ENCODE assay signal across 18 mouse cellular contexts in genomic region chr4:141725738-141726137, GRCm38 (mm10). TPM values are rescaled to one million over a fixed set of nuclear protein-coding genes. Genes with fewer than 3 reads are reported as not detected.
A peak's percentile ranks its signal among the peaks of the same experiment; 100 is the strongest.
DNase-seq lines count a peak whose midpoint lies in the region; ATAC-seq and TF ChIP-seq lines count a peak whose summit lies in the region.
"Had no signal": no experiment of that assay in that cellular context is flagged by ENCODE, and none has a peak within 500 bp of the region (broad histone marks: within the 10 kb centered on the region; RNA-seq: fewer than 3 reads in every experiment).

No protein-coding gene starts in this region.

- no peaks in the 10 kb centered on the region for H3K9me3 ChIP-seq in liver, embryonic 11.5 days (ENCODE audit: control insufficient read depth, low read length)
- no peaks in the 10 kb centered on the region for H3K9me3 ChIP-seq in intestine, embryonic 16.5 days (ENCODE audit: control insufficient read depth, low read length)
- no peaks in the 10 kb centered on the region for H3K9me3 ChIP-seq in stomach, embryonic 15.5 days
- H3K9me3 ChIP-seq in midbrain, postnatal 0 days (ENCODE audit: low read length), result no peaks in the 10 kb centered on the region
- H3K9me3 ChIP-seq in hindbrain, embryonic 12.5 days (replicated peaks), result no peaks in the 10 kb centered on the region
- H3K9me3 ChIP-seq: embryonic facial prominence, embryonic 10.5 days; heart, embryonic 10.5 days had no signal

- peak overlapping the region; percentile 59 for H3K9ac ChIP-seq in liver, adult 2 months (ENCODE audit: low read depth, low read length)
- H3K9ac ChIP-seq in liver, embryonic 11.5 days (ENCODE audit: low read depth, low read length), result no peak overlapping the region
- no peak overlapping the region for H3K9ac ChIP-seq in intestine, embryonic 16.5 days (ENCODE audit: low read depth, low read length)
- H3K9ac ChIP-seq in stomach, embryonic 15.5 days, result no peak overlapping the region
- H3K9ac ChIP-seq in midbrain, postnatal 0 days (replicated peaks; ENCODE audit: low read length, poor library complexity, severe bottlenecking), result no peak overlapping the region
- no peak overlapping the region for H3K9ac ChIP-seq in hindbrain, embryonic 12.5 days
- H3K9ac ChIP-seq: forebrain, postnatal 0 days; liver, embryonic 14.5 days had no signal

- peak overlapping the region; percentile 90 for H3K27ac ChIP-seq in liver, adult 2 months (replicated peaks; ENCODE audit: insufficient read depth, low read depth, low read length)
- H3K27ac ChIP-seq in liver, embryonic 11.5 days (ENCODE audit: low read depth, low read length), result no peak overlapping the region
- peak overlapping the region; percentile 4; the same call in 1 of the 2 replicates for H3K27ac ChIP-seq in intestine, embryonic 16.5 days (ENCODE audit: low read length)
- H3K27ac ChIP-seq in stomach, embryonic 15.5 days, result peak overlapping the region; percentile 57; the same call in 1 of the 2 replicates
- no peak overlapping the region for H3K27ac ChIP-seq in midbrain, postnatal 0 days (ENCODE audit: low read depth, low read length)
- no peak overlapping the region for H3K27ac ChIP-seq in hindbrain, embryonic 12.5 days
- H3K27ac ChIP-seq: embryonic facial prominence, embryonic 10.5 days; heart, embryonic 10.5 days; liver, embryonic 14.5 days had no signal

- H3K4me2 ChIP-seq in liver, embryonic 11.5 days, result no peak overlapping the region
- H3K4me2 ChIP-seq in intestine, embryonic 16.5 days (ENCODE audit: low read depth, low read length), result no peak overlapping the region
- H3K4me2 ChIP-seq in stomach, embryonic 15.5 days, result no peak overlapping the region
- H3K4me2 ChIP-seq in midbrain, postnatal 0 days (ENCODE audit: low read depth, low read length, poor library complexity, severe bottlenecking), result no peak overlapping the region
- no peak overlapping the region for H3K4me2 ChIP-seq in hindbrain, embryonic 12.5 days (replicated peaks)

- no peak for TF ChIP-seq POLR2A in liver, adult 2 months (IDR thresholded peaks at IDR 0.05; ENCODE audit: extremely low read depth, insufficient read depth, low read length)

- no peak for ATAC-seq in liver, embryonic 11.5 days (replicated peaks; ENCODE audit: low FRiP score)
- ATAC-seq in intestine, embryonic 16.5 days, result no peak
- 0 out of 2 replicates have a peak, but pooled peaks have one; percentile 15 for ATAC-seq in stomach, embryonic 15.5 days (ENCODE audit: insufficient read depth, low FRiP score, low read depth)
- no peak for ATAC-seq in midbrain, postnatal 0 days (ENCODE audit: low FRiP score)
- ATAC-seq in hindbrain, embryonic 12.5 days (ENCODE audit: low FRiP score), result no peak
- ATAC-seq: forebrain, postnatal 0 days had no signal

- no peak overlapping the region for H3K4me3 ChIP-seq in liver, adult 2 months (ENCODE audit: insufficient read depth, low read depth, low read length)
- H3K4me3 ChIP-seq in liver, embryonic 11.5 days (ENCODE audit: low read depth, low read length), result no peak overlapping the region
- H3K4me3 ChIP-seq in intestine, embryonic 16.5 days (ENCODE audit: low read length), result no peak overlapping the region
- no peak overlapping the region for H3K4me3 ChIP-seq in stomach, embryonic 15.5 days (replicated peaks)
- no peak overlapping the region for H3K4me3 ChIP-seq in midbrain, postnatal 0 days (ENCODE audit: low read depth, low read length)
- no peak overlapping the region for H3K4me3 ChIP-seq in hindbrain, embryonic 12.5 days
- H3K4me3 ChIP-seq: embryonic facial prominence, embryonic 10.5 days; erythroblast, embryonic 14.5 days; heart, embryonic 10.5 days had no signal

- H3K79me2 ChIP-seq in liver, adult 2 months (ENCODE audit: control insufficient read depth, insufficient read depth, low read length), result peaks cover 17% of the 10 kb centered on the region

- DNase-seq in liver, adult 2 months (ENCODE audit: extremely low read depth, low read depth, low spot score), result peak; percentile 96
- no peak for DNase-seq in liver, embryonic 11.5 days (ENCODE audit: low spot score)
- DNase-seq in kidney, postnatal 25 days, result peak; percentile 52 to 78
- DNase-seq in midbrain, postnatal 0 days (ENCODE audit: low spot score), result no peak
- no peak for DNase-seq in cerebellum, postnatal 4 days (ENCODE audit: low spot score in 2 of 2)
- DNase-seq: cerebellum, postnatal 10 days; forebrain, postnatal 0 days; right cerebral cortex, postnatal 4 days had no signal

- peaks cover 6% of the 10 kb centered on the region; the same call in 1 of the 2 replicates for H3K36me3 ChIP-seq in liver, adult 2 months (ENCODE audit: control insufficient read depth, insufficient read depth, low read length)
- H3K36me3 ChIP-seq in liver, embryonic 11.5 days (ENCODE audit: control insufficient read depth, insufficient read depth, low read length), result peaks cover 1% of the 10 kb centered on the region; the same call in 1 of the 2 replicates
- no peaks in the 10 kb centered on the region for H3K36me3 ChIP-seq in intestine, embryonic 16.5 days (ENCODE audit: control insufficient read depth, insufficient read depth, low read length)
- H3K36me3 ChIP-seq in stomach, embryonic 15.5 days, result no peaks in the 10 kb centered on the region
- no peaks in the 10 kb centered on the region for H3K36me3 ChIP-seq in midbrain, postnatal 0 days (ENCODE audit: insufficient read depth, low read length)
- H3K36me3 ChIP-seq in hindbrain, embryonic 12.5 days, result no peaks in the 10 kb centered on the region

- TF ChIP-seq CTCF in liver, adult 2 months (IDR thresholded peaks at IDR 0.05; ENCODE audit: low read depth, low read length), result no peak
- TF ChIP-seq CTCF in midbrain, postnatal 0 days (IDR thresholded peaks at IDR 0.05), result no peak

- peaks cover 40% of the 10 kb centered on the region for H3K4me1 ChIP-seq in liver, adult 2 months (ENCODE audit: control insufficient read depth, insufficient read depth, low read length)
- H3K4me1 ChIP-seq in liver, embryonic 11.5 days (replicated peaks; ENCODE audit: control insufficient read depth, insufficient read depth, low read length), result peaks cover 21% of the 10 kb centered on the region
- peaks cover 36% of the 10 kb centered on the region for H3K4me1 ChIP-seq in intestine, embryonic 16.5 days (ENCODE audit: control insufficient read depth, insufficient read depth, low read length)
- H3K4me1 ChIP-seq in stomach, embryonic 15.5 days, result peaks cover 24% of the 10 kb centered on the region
- peaks cover 12% of the 10 kb centered on the region; the same call in 1 of the 2 replicates for H3K4me1 ChIP-seq in midbrain, postnatal 0 days (ENCODE audit: insufficient read depth, low read length)
- peaks cover 14% of the 10 kb centered on the region for H3K4me1 ChIP-seq in hindbrain, embryonic 12.5 days

- H3K27me3 ChIP-seq in liver, adult 2 months (ENCODE audit: control insufficient read depth, insufficient read depth, low read length), result no peaks in the 10 kb centered on the region
- H3K27me3 ChIP-seq in liver, embryonic 11.5 days (replicated peaks; ENCODE audit: control insufficient read depth, insufficient read depth, low read length), result no peaks in the 10 kb centered on the region
- H3K27me3 ChIP-seq in intestine, embryonic 16.5 days (replicated peaks; ENCODE audit: control insufficient read depth, insufficient read depth, low read length), result no peaks in the 10 kb centered on the region
- H3K27me3 ChIP-seq in stomach, embryonic 15.5 days (replicated peaks), result no peaks in the 10 kb centered on the region
- no peaks in the 10 kb centered on the region for H3K27me3 ChIP-seq in midbrain, postnatal 0 days (ENCODE audit: insufficient read depth, low read length)
- peaks cover 6% of the 10 kb centered on the region for H3K27me3 ChIP-seq in hindbrain, embryonic 12.5 days

- WGBS in liver, adult 2 months, result 21% methylated on average over 3 of the region's 3 CpGs
- 51% methylated on average over 3 of the region's 3 CpGs for WGBS in liver, embryonic 11.5 days
- 46% methylated on average over 3 of the region's 3 CpGs for WGBS in intestine, embryonic 16.5 days
- 51% methylated on average over 3 of the region's 3 CpGs for WGBS in stomach, embryonic 15.5 days
- 59% methylated on average over 3 of the region's 3 CpGs for WGBS in midbrain, postnatal 0 days
- 62% methylated on average over 3 of the region's 3 CpGs for WGBS in hindbrain, embryonic 12.5 days

RNA-seq across cellular contexts. Expression of gene Ddi2, which starts 2.5 kb away (rescaled TPM):
- total RNA-seq in liver, adult 2 months (2014; rRNA removed), result 59.2 and 64.0 TPM in 2 replicates
- 51.2 and 55.7 TPM in 2 replicates for polyA plus RNA-seq in liver, adult 2 months (2012; rRNA removed)
- polyA plus RNA-seq in liver, embryonic 11.5 days (2014; fragmentation: Nextera tagmentation; extraction: Ambion mirVana), result 29.3 and 31.4 TPM in 2 replicates
- polyA plus RNA-seq in intestine, embryonic 16.5 days (2015; fragmentation: Nextera tagmentation; extraction: Ambion mirVana), result 16.5 and 17.2 TPM in 2 replicates
- 23.2 and 23.3 TPM in 2 replicates for polyA plus RNA-seq in stomach, embryonic 15.5 days (2015; fragmentation: Nextera tagmentation; extraction: Ambion mirVana)
- total RNA-seq in midbrain, postnatal 0 days (2014; rRNA removed), result 21.7 and 25.7 TPM in 2 replicates
- polyA plus RNA-seq in midbrain, postnatal 0 days (2015; fragmentation: Nextera tagmentation; extraction: Ambion mirVana), result 8.9 and 9.2 TPM in 2 replicates
- 28.1 and 28.7 TPM in 2 replicates for polyA plus RNA-seq in hindbrain, embryonic 12.5 days (2016; fragmentation: Nextera tagmentation; extraction: Ambion mirVana)

RNA-seq across cellular contexts. Expression of gene Agmat, which starts 20.7 kb away (rescaled TPM):
- 164 and 180 TPM in 2 replicates for total RNA-seq in liver, adult 2 months (2014; rRNA removed)
- polyA plus RNA-seq in liver, adult 2 months (2012; rRNA removed), result 453 and 487 TPM in 2 replicates
- 16.0 and 18.0 TPM in 2 replicates for polyA plus RNA-seq in liver, embryonic 11.5 days (2014; fragmentation: Nextera tagmentation; extraction: Ambion mirVana)
- polyA plus RNA-seq in intestine, embryonic 16.5 days (2015; fragmentation: Nextera tagmentation; extraction: Ambion mirVana), result 65.6 and 72.2 TPM in 2 replicates
- polyA plus RNA-seq in stomach, embryonic 15.5 days (2015; fragmentation: Nextera tagmentation; extraction: Ambion mirVana), result 7.0 and 10.0 TPM in 2 replicates
- not detected in 2 replicates for total RNA-seq in midbrain, postnatal 0 days (2014; rRNA removed)
- polyA plus RNA-seq in midbrain, postnatal 0 days (2015; fragmentation: Nextera tagmentation; extraction: Ambion mirVana), result not detected in 2 replicates
- not detected in 2 replicates for polyA plus RNA-seq in hindbrain, embryonic 12.5 days (2016; fragmentation: Nextera tagmentation; extraction: Ambion mirVana)
- total RNA-seq: forebrain, postnatal 0 days; gastrocnemius, adult 8-10 months had no signal
- polyA plus RNA-seq: embryonic facial prominence, embryonic 10.5 days; forebrain, postnatal 0 days; neural tube, embryonic 14.5 days had no signal

RNA-seq across cellular contexts. Expression of gene Rsc1a1, which starts 40.3 kb away (rescaled TPM):
- 16.3 and 30.3 TPM in 2 replicates for total RNA-seq in liver, adult 2 months (2014; rRNA removed)
- polyA plus RNA-seq in liver, adult 2 months (2012; rRNA removed), result 52.0 and 70.9 TPM in 2 replicates
- 2.7 TPM in 1 of 2 replicates, not detected in the other for polyA plus RNA-seq in liver, embryonic 11.5 days (2014; fragmentation: Nextera tagmentation; extraction: Ambion mirVana)
- polyA plus RNA-seq in intestine, embryonic 16.5 days (2015; fragmentation: Nextera tagmentation; extraction: Ambion mirVana), result not detected in 2 replicates
- polyA plus RNA-seq in stomach, embryonic 15.5 days (2015; fragmentation: Nextera tagmentation; extraction: Ambion mirVana), result 1.0 TPM in 1 of 2 replicates, not detected in the other
- total RNA-seq in midbrain, postnatal 0 days (2014; rRNA removed), result 2.7 and 12.7 TPM in 2 replicates
- polyA plus RNA-seq in midbrain, postnatal 0 days (2015; fragmentation: Nextera tagmentation; extraction: Ambion mirVana), result not detected in 2 replicates
- 0.43 TPM in 1 of 2 replicates, not detected in the other for polyA plus RNA-seq in hindbrain, embryonic 12.5 days (2016; fragmentation: Nextera tagmentation; extraction: Ambion mirVana)
- total RNA-seq: heart, postnatal 25 days had no signal

Comparison
In these comparisons a context has a peak if more than half of its experiments do, and no peak if none do; other contexts are left out.
1. DNase-seq: peak in liver, adult 2 months (single experiment) and kidney, postnatal 25 days (2 of 2); none in liver, embryonic 11.5 days (single experiment), midbrain, postnatal 0 days (single experiment) and cerebellum, postnatal 4 days (0 of 2).
2. H3K27ac ChIP-seq: peak in liver, adult 2 months (single experiment), intestine, embryonic 16.5 days (single experiment) and stomach, embryonic 15.5 days (single experiment); none in liver, embryonic 11.5 days (single experiment), midbrain, postnatal 0 days (single experiment) and hindbrain, embryonic 12.5 days (single experiment).
3. RNA of gene Rsc1a1, which starts 40.3 kb away (polyA plus RNA-seq): 52.0 to 70.9 TPM in liver, adult 2 months; 0.43 TPM in hindbrain, embryonic 12.5 days, 2.7 TPM in liver, embryonic 11.5 days, not detected in intestine, embryonic 16.5 days, 1.0 TPM in stomach, embryonic 15.5 days and not detected in midbrain, postnatal 0 days; every median in the first group is over 10 times any median in the second.